Mouse (Mus musculus) cerebellum, adult 2 months (tissue): ENCODE measurements around the gene Stat5b. TPM values are rescaled to one million over a fixed set of nuclear protein-coding genes. Genes with fewer than 3 reads are reported as not detected.

Source experiments
- DNase-seq, 2 experiments: peaks; one replicate each; pipeline ENCODE4 v3.0.0; 2021
- H3K27ac ChIP-seq: fragments of 200-500 bp; 2 replicates; pipeline ENCODE4 v1.5.1; 2012; ENCODE audit warnings: low read length, control low read depth, inconsistent platforms; ENCODE audit not compliant: insufficient read depth
- H3K27me3 ChIP-seq: fragments of 200-500 bp; 2 replicates; pipeline ENCODE4 v1.6.1; 2012; ENCODE audit warnings: inconsistent platforms, mild to moderate bottlenecking, low read length, moderate library complexity; ENCODE audit not compliant: control insufficient read depth, insufficient read depth
- H3K4me1 ChIP-seq: fragments of 200-500 bp; 2 replicates; pipeline ENCODE4 v1.6.1; 2011; ENCODE audit warnings: low read length; ENCODE audit not compliant: control insufficient read depth, insufficient read depth
- H3K4me3 ChIP-seq: fragments of 200-500 bp; replicated peaks from 2 replicates; pipeline ENCODE3; 2011; ENCODE audit warnings: mild to moderate bottlenecking, low read depth, low read length, control low read depth; ENCODE audit not compliant: insufficient read depth
- CTCF ChIP-seq: fragments of 200-500 bp; IDR thresholded peaks from 2 replicates; pipeline ENCODE4 v1.5.1; 2011; ENCODE audit warnings: low read depth, mild to moderate bottlenecking, control low read depth, low read length, moderate library complexity, borderline replicate concordance; ENCODE audit not compliant: insufficient read depth
- POLR2A ChIP-seq: fragments of 200-500 bp; IDR thresholded peaks from 2 replicates; pipeline ENCODE4 v1.6.1; 2011; ENCODE audit warnings: low read length, control low read depth, borderline replicate concordance; ENCODE audit not compliant: insufficient read depth
- WGBS: fragments of 180-500 bp; shearing (Covaris S2); methylation state at CpG from one replicate; pipeline ENCODE4 v1.1.7; 2018; 5-methylcytosine and 5-hydroxymethylcytosine counted together
- polyA plus RNA-seq: library from polyadenylated mRNA; depleted of rRNA; stranded (reverse); fragments of >200 nt; gene quantifications from 2 replicates; pipeline ENCODE4 v1.2.3, GENCODE M21; 2012

Gene Stat5b
- polyA plus RNA-seq, 1 experiment, result 33.6 TPM

- WGBS, result 50% methylated on average over 10 of the region's 10 CpGs
- Histone ChIP-seq H3K4me1 (no peaks in the 10 kb centered on the region), H3K27me3 (no peaks in the 10 kb centered on the region), H3K27ac (no peak overlapping the region), H3K4me3 (no peak overlapping the region)
- DNase-seq, result no peak
- TF ChIP-seq CTCF (no peak), POLR2A (no peak)
Observed at GRCm38 (mm10) chr11:100752294-100752693, 98.2 kb downstream of the Stat5b start.

- no peak overlapping the region for H3K4me3 ChIP-seq
- 90% methylated on average over 16 of the region's 16 CpGs for WGBS
- DNase-seq, result no peak
- H3K27ac ChIP-seq, result no peak overlapping the region
- TF ChIP-seq POLR2A (no peak), CTCF (no peak)
- no peaks in the 10 kb centered on the region for H3K27me3 ChIP-seq
- peaks cover 2% of the 10 kb centered on the region; the same call in 1 of the 2 replicates for H3K4me1 ChIP-seq
Observed at GRCm38 (mm10) chr11:100750127-100750526, 100.4 kb downstream of the Stat5b start.

GRCm38 (mm10) chr11:100749469-100749868 is 101.1 kb downstream of the Stat5b start:
- Histone ChIP-seq H3K4me3 (no peak overlapping the region), H3K4me1 (peaks cover 2% of the 10 kb centered on the region; the same call in 1 of the 2 replicates), H3K27ac (no peak overlapping the region), H3K27me3 (no peaks in the 10 kb centered on the region)
- no peak for TF ChIP-seq CTCF
- no peak for TF ChIP-seq POLR2A
- WGBS, result 35% methylated on average over 25 of the region's 25 CpGs
- no peak for DNase-seq

GRCm38 (mm10) chr11:100748620-100749019 is 101.9 kb downstream of the Stat5b start:
- H3K4me1 ChIP-seq, result peaks cover 2% of the 10 kb centered on the region; the same call in 1 of the 2 replicates
- TF ChIP-seq POLR2A, result no peak
- no peak for TF ChIP-seq CTCF
- no peak overlapping the region for H3K4me3 ChIP-seq
- no peak overlapping the region for H3K27ac ChIP-seq
- 83% methylated on average over 4 of the region's 4 CpGs for WGBS
- DNase-seq, result no peak
- no peaks in the 10 kb centered on the region for H3K27me3 ChIP-seq

- DNase-seq, result no peak
- H3K27ac ChIP-seq, result no peak overlapping the region
- 80% methylated on average over 5 of the region's 5 CpGs for WGBS
- no peak for TF ChIP-seq POLR2A
- no peak for TF ChIP-seq CTCF
- H3K4me1 ChIP-seq, result peaks cover 2% of the 10 kb centered on the region; the same call in 1 of the 2 replicates
- H3K27me3 ChIP-seq, result no peaks in the 10 kb centered on the region
- H3K4me3 ChIP-seq, result no peak overlapping the region
Observed at GRCm38 (mm10) chr11:100747114-100747513, 103.4 kb downstream of the Stat5b start.

GRCm38 (mm10) chr11:100746546-100746945 is 104.0 kb downstream of the Stat5b start:
- H3K27ac ChIP-seq, result no peak overlapping the region
- H3K27me3 ChIP-seq, result no peaks in the 10 kb centered on the region
- DNase-seq, result no peak
- peaks cover 2% of the 10 kb centered on the region; the same call in 1 of the 2 replicates for H3K4me1 ChIP-seq
- 57% methylated on average over 10 of the region's 10 CpGs for WGBS
- no peak overlapping the region for H3K4me3 ChIP-seq
- TF ChIP-seq CTCF, result no peak
- TF ChIP-seq POLR2A, result no peak

GRCm38 (mm10) chr11:100745085-100745484 is 105.4 kb downstream of the Stat5b start:
- no peaks in the 10 kb centered on the region for H3K27me3 ChIP-seq
- 16% methylated on average over 6 of the region's 6 CpGs for WGBS
- H3K4me3 ChIP-seq, result no peak overlapping the region
- 0 out of 2 replicates have a peak overlapping the region, but pooled peaks have one; percentile 17 for H3K27ac ChIP-seq
- TF ChIP-seq CTCF, result peak; percentile 64
- TF ChIP-seq POLR2A, result no peak
- DNase-seq, result peak; percentile 52 to 57
- peaks cover 2% of the 10 kb centered on the region; the same call in 1 of the 2 replicates for H3K4me1 ChIP-seq

GRCm38 (mm10) chr11:100741348-100741747 is 109.2 kb downstream of the Stat5b start:
- no peaks in the 10 kb centered on the region for H3K27me3 ChIP-seq
- TF ChIP-seq CTCF, result no peak
- no peak for TF ChIP-seq POLR2A
- WGBS, result 21% methylated on average over 6 of the region's 6 CpGs
- DNase-seq, result no peak
- no peak overlapping the region for H3K27ac ChIP-seq
- peaks cover 10% of the 10 kb centered on the region; the same call in 1 of the 2 replicates for H3K4me1 ChIP-seq
- H3K4me3 ChIP-seq, result no peak overlapping the region

GRCm38 (mm10) chr11:100738749-100739148 is 111.8 kb downstream of the Stat5b start:
- no peak overlapping the region for H3K27ac ChIP-seq
- peaks cover 7% of the 10 kb centered on the region for H3K4me1 ChIP-seq
- no peaks in the 10 kb centered on the region for H3K27me3 ChIP-seq
- WGBS, result 7% methylated on average over 5 of the region's 5 CpGs
- DNase-seq, result peak in 1 of 2 experiments; percentile 37
- TF ChIP-seq CTCF, result no peak
- no peak for TF ChIP-seq POLR2A
- H3K4me3 ChIP-seq, result peak overlapping the region; percentile 35
